Mouse (Mus musculus) testis, postnatal 14 days (tissue): ENCODE measurements at regions not wholly inside any gene's neighbourhood (a gene's known extent, or its start where the extent isn't known, plus 50 kb on each side); places are given as distances from the start of the nearest gene placed in this dataset.

Experiments used
- DNase-seq: peaks from one replicate; pipeline ENCODE4 v3.0.0; 2021; ENCODE audit warnings: low spot score

GRCm38 (mm10) chr12:31173512-31173911 lies 67.1 kb upstream of the Gm6993 start:
- DNase-seq: no peak

- DNase-seq: no peak
Observed at GRCm38 (mm10) chr12:31179536-31179935, 61.0 kb upstream of the Gm6993 start.

GRCm38 (mm10) chr12:31183632-31184031 lies 56.9 kb upstream of the Gm6993 start:
- no peak for DNase-seq

- DNase-seq: peak; percentile 78
Observed at GRCm38 (mm10) chr12:31184217-31184975, 56.2 kb upstream of the Gm6993 start.

- no peak for DNase-seq
Observed at GRCm38 (mm10) chr12:31185177-31185932, 55.2 kb upstream of the Gm6993 start.

- DNase-seq: no peak
Observed at GRCm38 (mm10) chr12:31185933-31186845, 54.4 kb upstream of the Gm6993 start.

GRCm38 (mm10) chr12:31188011-31188576 lies 52.5 kb upstream of the Gm6993 start:
- DNase-seq: no peak

- no peak for DNase-seq
Observed at GRCm38 (mm10) chr12:31190265-31190664, 50.3 kb upstream of the Gm6993 start.
